Mouse (Mus musculus) heart, embryonic 10.5 days (tissue): ENCODE data around the gene Isoc2b. TPM values are rescaled to one million over a fixed set of nuclear protein-coding genes. Genes with fewer than 3 reads are reported as not detected.
A peak's percentile ranks its signal among the peaks of the same experiment; 100 is the strongest.
"Not testable (repeated sequence)": the region's sequence is repeated elsewhere in the genome, so short reads cannot be mapped to it uniquely, and the experiment has no call there.

ENCODE experiments used
- DNase-seq: peaks from one replicate; pipeline ENCODE4 v3.0.0-alpha.2; 2017; ENCODE audit warnings: low spot score
- H3K27ac ChIP-seq: fragments of 300-500 bp; sonication (generic); 2 replicates; pipeline ENCODE4 v1.5.1; 2016; ENCODE audit warnings: mild to moderate bottlenecking
- H3K27me3 ChIP-seq: fragments of 300-500 bp; sonication (generic); 2 replicates; pipeline ENCODE4 v1.6.1; 2016; ENCODE audit warnings: mild to moderate bottlenecking; ENCODE audit not compliant: poor library complexity, insufficient read depth, severe bottlenecking
- H3K36me3 ChIP-seq: fragments of 300-500 bp; sonication (generic); 2 replicates; pipeline ENCODE4 v1.6.1; 2016; ENCODE audit warnings: mild to moderate bottlenecking, moderate library complexity
- H3K4me1 ChIP-seq: fragments of 300-500 bp; sonication (generic); 2 replicates; pipeline ENCODE4 v1.6.1; 2016; ENCODE audit warnings: mild to moderate bottlenecking
- H3K4me3 ChIP-seq: fragments of 300-500 bp; sonication (generic); 2 replicates; pipeline ENCODE4 v1.5.1; 2016; ENCODE audit warnings: mild to moderate bottlenecking, moderate library complexity
- H3K9me3 ChIP-seq: fragments of 300-500 bp; sonication (generic); 2 replicates; pipeline ENCODE4 v1.6.1; 2016; ENCODE audit warnings: mild to moderate bottlenecking, moderate library complexity
- WGBS: fragments of 180-500 bp; shearing (Covaris S2); methylation state at CpG from one replicate; pipeline ENCODE4 v1.1.7; 2016; 5-methylcytosine and 5-hydroxymethylcytosine counted together
- polyA plus RNA-seq: library from polyadenylated mRNA; unstranded; fragments of >200 nt; fragmentation: Nextera tagmentation; extraction: Ambion mirVana; gene quantifications from 2 replicates; pipeline ENCODE4 v1.2.1, GENCODE M21; 2016

The Isoc2b gene
- polyA plus RNA-seq, 1 experiment from 2014 or later, result 3.9 TPM

DNA sequence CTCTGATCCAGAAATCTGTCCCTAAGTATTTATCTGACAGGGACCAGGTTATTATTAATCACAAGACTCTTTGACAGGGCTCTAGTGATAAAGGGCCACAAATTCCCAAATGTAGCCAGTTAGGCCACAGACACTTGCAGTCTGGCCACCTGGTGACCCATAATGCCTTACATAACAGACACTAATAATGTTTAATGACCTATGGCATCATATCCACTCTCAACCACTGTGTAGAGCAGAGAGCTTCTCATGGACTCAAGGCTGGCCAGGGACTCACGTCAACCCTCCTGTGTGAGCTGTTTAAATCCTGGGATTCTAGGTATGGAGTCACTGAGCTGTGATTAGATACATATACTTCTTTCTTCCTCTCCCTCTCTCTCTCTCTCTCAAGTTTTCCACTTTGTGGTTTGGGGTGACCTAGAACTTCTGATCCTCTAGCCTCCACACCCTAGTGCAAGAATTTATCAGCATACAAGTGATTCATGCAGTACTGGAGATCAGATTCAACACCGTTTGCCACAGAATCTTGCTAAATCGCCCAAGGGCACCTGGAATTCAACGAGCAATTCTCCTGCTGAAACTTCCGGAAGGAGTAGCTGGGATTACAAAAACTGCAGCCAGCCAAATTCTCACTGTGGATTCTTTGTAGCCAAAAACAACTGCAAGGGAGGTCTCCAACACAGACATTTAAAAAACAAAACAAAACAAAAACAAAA lies 5.8 kb downstream of the Isoc2b start:
- H3K9me3 ChIP-seq, result no peaks in the 10 kb centered on the region

DNA sequence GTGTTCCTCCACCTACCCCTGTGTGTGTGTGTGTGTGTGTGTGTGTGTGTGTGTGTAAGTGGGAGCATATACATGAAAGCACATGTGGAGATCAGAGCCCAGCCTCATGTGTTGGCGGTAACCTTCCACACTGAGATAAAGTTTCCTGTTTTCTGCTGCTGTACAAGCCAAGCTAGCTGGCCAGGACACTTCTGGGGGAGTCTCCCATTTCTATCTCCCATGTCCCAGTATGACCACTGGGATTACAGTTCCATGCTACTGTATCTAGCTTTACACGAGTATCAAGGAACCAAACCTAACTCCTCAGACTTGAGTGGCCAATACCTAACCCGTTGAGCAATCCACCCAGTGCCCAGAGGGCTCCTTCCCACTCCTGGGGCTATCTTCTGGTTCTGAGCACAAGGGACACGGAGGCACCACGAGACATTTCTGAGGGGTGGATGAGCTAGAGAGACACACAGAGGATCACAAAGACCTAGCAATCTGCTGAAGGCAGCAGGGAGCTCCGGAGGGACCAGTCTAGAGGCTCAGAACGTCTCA lies 6.4 kb downstream of the Isoc2b start:
- DNase-seq, result no peak
- Histone ChIP-seq H3K27me3 (peaks cover 10% of the 10 kb centered on the region; the same call in 1 of the 2 replicates), H3K36me3 (no peaks in the 10 kb centered on the region), H3K4me3 (no peak overlapping the region), H3K27ac (no peak overlapping the region), H3K9me3 (no peaks in the 10 kb centered on the region), H3K4me1 (peaks cover 9% of the 10 kb centered on the region)
- WGBS, result 69% methylated on average over 7 of the region's 7 CpGs

More for the DNA sequence above, 5.8 kb downstream of the Isoc2b start:
- peaks cover 9% of the 10 kb centered on the region for H3K4me1 ChIP-seq
- H3K27ac ChIP-seq, result no peak overlapping the region
- peaks cover 4% of the 10 kb centered on the region; the same call in 1 of the 2 replicates for H3K27me3 ChIP-seq
- H3K4me3 ChIP-seq, result no peak overlapping the region
- H3K36me3 ChIP-seq, result no peaks in the 10 kb centered on the region
- WGBS, result 83% methylated on average over 5 of the region's 5 CpGs
- DNase-seq, result no peak

DNA sequence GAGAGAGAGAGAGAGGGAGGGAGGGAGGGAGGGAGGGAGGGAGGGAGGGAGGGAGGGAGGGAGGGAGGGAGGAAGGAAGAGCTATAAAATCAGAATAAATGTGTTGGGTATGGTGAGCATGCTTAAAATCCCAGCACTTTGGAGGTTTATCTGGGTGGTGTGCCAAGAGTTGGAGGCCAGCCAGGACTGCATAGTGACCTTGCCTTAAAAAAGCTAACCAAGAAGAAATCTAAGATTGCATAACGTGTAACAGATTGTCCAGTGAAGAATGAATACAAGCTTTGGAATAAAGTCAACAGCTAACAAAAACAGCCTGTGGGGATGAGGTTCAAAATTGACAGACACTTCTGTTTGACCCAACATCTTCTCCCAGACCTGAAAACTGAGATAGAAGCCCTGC lies 7.0 kb downstream of the Isoc2b start:
- H3K27me3 ChIP-seq, result peaks cover 11% of the 10 kb centered on the region; the same call in 1 of the 2 replicates
- no peaks in the 10 kb centered on the region for H3K36me3 ChIP-seq
- WGBS, result 66% methylated on average over 1 of the region's 1 CpGs
- no peak overlapping the region for H3K4me3 ChIP-seq
- no peaks in the 10 kb centered on the region for H3K9me3 ChIP-seq
- no peak for DNase-seq
- peaks cover 9% of the 10 kb centered on the region for H3K4me1 ChIP-seq
- H3K27ac ChIP-seq, result no peak overlapping the region

DNA sequence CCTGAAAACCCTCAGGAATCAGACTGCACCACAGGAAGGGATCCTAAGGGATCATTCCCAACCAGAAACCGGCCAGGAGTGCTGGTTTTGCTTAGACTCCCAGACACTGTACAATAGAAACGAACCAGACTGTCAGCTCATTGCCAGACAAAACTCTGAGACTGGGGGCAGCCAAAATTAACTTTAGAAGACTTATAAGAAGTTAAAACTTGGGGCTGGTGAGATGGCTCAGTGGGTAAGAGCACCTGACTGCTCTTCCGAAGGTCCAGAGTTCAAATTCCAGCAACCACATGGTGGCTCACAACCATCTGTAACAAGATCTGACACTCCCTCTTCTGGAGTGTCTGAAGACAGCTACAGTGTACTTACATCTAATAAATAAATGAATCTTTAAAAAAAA lies 9.1 kb downstream of the Isoc2b start:
- DNase-seq, H3K9me3 ChIP-seq, H3K36me3 ChIP-seq, H3K27ac ChIP-seq, H3K4me3 ChIP-seq, H3K4me1 ChIP-seq: not testable (repeated sequence)
- peaks cover 21% of the 10 kb centered on the region for H3K27me3 ChIP-seq
- 73% methylated on average over 3 of the region's 3 CpGs for WGBS

DNA sequence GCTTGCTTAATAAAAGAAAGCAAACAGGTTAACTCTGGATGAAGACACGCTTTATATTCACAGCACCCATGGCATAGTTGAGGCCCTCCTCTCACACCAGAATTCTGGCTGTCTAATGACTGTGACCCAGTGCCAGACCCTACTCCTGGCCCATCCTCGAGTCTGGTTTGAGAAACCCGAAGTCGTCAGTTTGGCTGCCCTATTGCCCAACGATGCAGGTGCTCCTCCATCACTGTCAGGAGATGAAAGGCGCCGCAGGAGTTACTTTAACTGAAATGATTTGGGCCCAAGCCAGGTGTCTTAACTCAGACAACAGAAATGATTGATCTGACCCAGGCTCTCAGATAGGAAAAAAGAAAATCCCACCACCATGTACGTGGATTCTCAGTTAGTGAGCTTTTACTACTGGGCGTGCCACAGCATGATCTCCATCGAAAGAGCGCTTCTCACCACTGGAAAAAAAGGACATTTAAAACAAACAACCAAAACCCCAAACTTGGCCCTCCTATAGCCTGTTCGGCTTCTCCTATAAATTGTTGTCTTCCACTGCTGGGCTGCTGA lies 10.6 kb downstream of the Isoc2b start:
- no peaks in the 10 kb centered on the region for H3K4me1 ChIP-seq
- no peaks in the 10 kb centered on the region for H3K36me3 ChIP-seq
- H3K4me3 ChIP-seq, result no peak overlapping the region
- H3K27me3 ChIP-seq, result peaks cover 21% of the 10 kb centered on the region
- H3K9me3 ChIP-seq, result no peaks in the 10 kb centered on the region
- 75% methylated on average over 12 of the region's 12 CpGs for WGBS
- no peak overlapping the region for H3K27ac ChIP-seq
- no peak for DNase-seq

DNA sequence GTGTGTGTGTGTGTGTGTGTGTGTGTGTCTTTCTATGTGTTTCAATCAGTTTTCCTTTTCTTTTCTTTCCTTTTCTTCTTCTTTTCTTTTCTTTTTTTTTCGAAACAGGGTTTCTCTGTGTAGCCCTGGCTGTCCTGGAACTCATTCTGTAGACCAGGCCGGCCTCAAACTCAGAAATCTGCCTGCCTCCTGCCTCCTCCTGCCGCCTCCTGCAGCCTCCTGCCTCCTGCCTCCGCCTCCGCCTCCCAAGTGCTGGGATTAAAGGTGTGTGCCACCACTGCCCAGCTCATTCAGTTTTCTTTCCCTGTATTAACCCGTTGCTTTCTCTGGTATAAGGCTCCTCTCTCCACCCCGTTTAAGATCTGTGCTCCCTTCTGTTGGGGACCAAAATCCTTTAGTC lies 12.7 kb downstream of the Isoc2b start:
- peaks cover 21% of the 10 kb centered on the region for H3K27me3 ChIP-seq
- WGBS, result 64% methylated on average over 7 of the region's 7 CpGs
- no peak overlapping the region for H3K27ac ChIP-seq
- no peaks in the 10 kb centered on the region for H3K36me3 ChIP-seq
- no peaks in the 10 kb centered on the region for H3K9me3 ChIP-seq
- H3K4me3 ChIP-seq, result no peak overlapping the region
- no peaks in the 10 kb centered on the region for H3K4me1 ChIP-seq
- no peak for DNase-seq

DNA sequence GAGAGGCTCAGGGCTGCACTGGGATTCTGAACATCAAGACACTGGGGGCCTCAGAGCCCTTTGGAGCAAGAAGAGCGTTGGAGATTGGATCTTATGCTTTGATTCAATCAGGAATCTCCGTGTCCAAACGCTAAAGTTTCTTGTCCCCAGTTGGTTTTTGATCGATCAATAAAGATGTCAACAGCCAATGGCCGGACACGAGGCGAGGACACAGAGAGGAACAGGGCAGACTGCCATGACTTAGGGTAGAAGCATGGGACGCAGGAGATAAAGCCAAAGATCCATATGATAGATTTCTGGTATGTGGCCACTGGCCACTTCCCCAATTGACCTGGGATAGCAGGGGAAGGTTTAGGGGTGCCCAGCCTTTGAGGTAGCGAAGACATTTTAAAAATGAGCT lies 13.6 kb downstream of the Isoc2b start:
- DNase-seq, result peak; percentile 28
- Histone ChIP-seq H3K36me3 (no peaks in the 10 kb centered on the region), H3K4me1 (no peaks in the 10 kb centered on the region), H3K9me3 (no peaks in the 10 kb centered on the region), H3K27ac (no peak overlapping the region), H3K27me3 (peaks cover 23% of the 10 kb centered on the region), H3K4me3 (no peak overlapping the region)
- 85% methylated on average over 9 of the region's 9 CpGs for WGBS

DNA sequence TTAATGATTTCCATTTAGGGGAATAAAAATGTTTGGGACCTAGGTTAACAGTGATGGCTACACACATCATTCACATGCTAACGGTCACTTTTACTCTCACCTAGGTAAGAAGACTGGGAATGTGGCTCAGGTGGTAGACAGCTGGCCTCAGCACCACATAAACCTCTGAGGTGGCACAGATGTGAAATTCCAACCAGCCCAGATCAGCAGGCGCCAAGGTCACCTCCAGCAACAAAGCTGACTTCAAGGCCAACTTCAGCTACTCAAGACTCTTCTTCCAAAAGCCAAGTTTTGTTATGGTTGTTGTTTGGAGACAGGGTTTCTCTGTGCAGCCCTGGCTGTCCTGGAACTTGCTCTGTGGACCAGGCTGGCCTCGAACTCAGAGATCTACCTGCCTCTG lies 16.4 kb downstream of the Isoc2b start:
- no peaks in the 10 kb centered on the region for H3K36me3 ChIP-seq
- DNase-seq, result peak; percentile 42
- H3K27ac ChIP-seq, result no peak overlapping the region
- H3K9me3 ChIP-seq, result no peaks in the 10 kb centered on the region
- H3K27me3 ChIP-seq, result peaks cover 32% of the 10 kb centered on the region
- no peaks in the 10 kb centered on the region for H3K4me1 ChIP-seq
- H3K4me3 ChIP-seq, result no peak overlapping the region
- 66% methylated on average over 3 of the region's 3 CpGs for WGBS

DNA sequence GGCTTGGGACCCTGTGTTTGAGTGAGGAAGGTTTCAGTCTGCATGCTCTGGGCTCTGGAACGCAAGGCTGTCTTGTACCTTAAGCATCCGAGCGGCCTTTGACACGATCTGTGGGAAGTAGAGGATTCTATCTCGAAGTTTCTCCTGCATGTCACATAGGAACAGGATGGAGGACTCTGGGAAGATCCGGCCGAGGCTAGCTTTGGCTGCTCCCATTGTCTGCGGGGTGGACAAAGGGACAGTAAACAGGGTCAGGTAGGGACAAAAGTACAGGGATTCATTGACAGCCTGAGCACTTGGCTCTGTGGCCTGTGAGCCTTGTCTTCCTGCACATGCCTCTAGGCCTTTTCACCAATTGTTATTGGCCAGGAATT lies 18.8 kb downstream of the Isoc2b start:
- Histone ChIP-seq H3K4me1 (no peaks in the 10 kb centered on the region), H3K27me3 (peaks cover 36% of the 10 kb centered on the region; the same call in 1 of the 2 replicates)
- 63% methylated on average over 8 of the region's 8 CpGs for WGBS

DNA sequence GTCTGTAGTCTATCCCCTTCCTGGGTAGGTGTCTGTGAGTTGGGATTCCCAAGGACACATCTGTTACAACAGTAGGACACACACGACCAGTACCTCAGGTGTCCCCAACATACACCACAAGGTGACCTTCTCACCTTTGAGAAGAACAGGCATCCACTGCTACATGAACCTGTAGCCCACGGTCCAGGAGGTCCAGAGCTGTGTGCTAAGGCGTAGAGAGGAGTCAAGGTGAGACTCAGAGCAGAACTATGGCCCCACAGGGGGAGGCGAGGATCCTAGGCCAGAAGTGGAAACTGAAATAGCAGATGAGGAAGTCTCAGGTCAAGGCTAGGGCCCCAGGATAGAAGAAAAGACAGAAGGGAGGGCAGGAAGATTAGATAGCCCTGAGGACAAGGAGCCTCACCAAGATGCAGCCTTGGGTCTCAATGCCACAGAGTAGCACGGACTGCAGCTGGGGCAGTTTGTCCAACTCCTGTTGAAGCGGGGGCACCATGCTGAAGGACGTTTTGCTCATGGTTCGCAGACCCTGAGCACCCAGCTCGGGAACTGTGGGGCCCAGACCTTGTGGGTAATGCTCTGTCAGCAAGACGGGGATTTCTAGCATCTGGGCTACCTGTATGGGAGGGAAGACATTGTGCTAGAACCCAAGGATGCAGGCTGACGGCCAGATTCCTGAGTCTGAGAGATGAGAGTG lies 19.3 kb downstream of the Isoc2b start:
- Histone ChIP-seq H3K4me3 (no peak overlapping the region), H3K27ac (no peak overlapping the region), H3K4me1 (no peaks in the 10 kb centered on the region), H3K27me3 (peaks cover 39% of the 10 kb centered on the region; the same call in 1 of the 2 replicates), H3K36me3 (no peaks in the 10 kb centered on the region), H3K9me3 (peaks cover 6% of the 10 kb centered on the region; the same call in 1 of the 2 replicates)
- WGBS, result 69% methylated on average over 11 of the region's 11 CpGs
- peak; percentile 57 for DNase-seq

More for the DNA sequence above, 18.8 kb downstream of the Isoc2b start:
- Histone ChIP-seq H3K36me3 (no peaks in the 10 kb centered on the region), H3K4me3 (no peak overlapping the region), H3K27ac (no peak overlapping the region), H3K9me3 (peaks cover 6% of the 10 kb centered on the region; the same call in 1 of the 2 replicates)
- peak; percentile 69 for DNase-seq

DNA sequence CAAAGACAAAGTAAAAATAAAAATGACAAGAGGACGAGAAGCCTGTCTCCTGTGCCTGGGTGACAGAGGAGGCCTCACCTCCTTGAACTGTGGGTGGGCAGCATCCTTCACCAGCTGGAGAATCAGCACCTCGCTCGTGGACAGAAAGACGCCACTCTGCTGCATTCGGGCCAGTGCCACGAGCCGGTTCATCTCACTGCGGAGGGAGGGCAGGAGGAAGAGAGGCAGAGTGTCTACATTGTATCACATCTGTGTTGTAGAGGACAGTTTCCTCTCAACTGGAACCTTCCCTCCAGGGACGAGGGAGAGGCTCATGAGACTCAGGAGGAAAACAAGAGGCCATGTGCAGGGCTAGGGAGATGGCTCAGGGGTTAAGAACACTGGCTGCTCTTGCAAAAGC lies 20.7 kb downstream of the Isoc2b start:
- DNase-seq, result peak; percentile 67
- Histone ChIP-seq H3K36me3 (no peaks in the 10 kb centered on the region), H3K9me3 (peaks cover 6% of the 10 kb centered on the region; the same call in 1 of the 2 replicates), H3K4me1 (peaks cover 6% of the 10 kb centered on the region), H3K27me3 (peaks cover 53% of the 10 kb centered on the region), H3K4me3 (no peak overlapping the region), H3K27ac (no peak overlapping the region)
- 60% methylated on average over 9 of the region's 9 CpGs for WGBS

DNA sequence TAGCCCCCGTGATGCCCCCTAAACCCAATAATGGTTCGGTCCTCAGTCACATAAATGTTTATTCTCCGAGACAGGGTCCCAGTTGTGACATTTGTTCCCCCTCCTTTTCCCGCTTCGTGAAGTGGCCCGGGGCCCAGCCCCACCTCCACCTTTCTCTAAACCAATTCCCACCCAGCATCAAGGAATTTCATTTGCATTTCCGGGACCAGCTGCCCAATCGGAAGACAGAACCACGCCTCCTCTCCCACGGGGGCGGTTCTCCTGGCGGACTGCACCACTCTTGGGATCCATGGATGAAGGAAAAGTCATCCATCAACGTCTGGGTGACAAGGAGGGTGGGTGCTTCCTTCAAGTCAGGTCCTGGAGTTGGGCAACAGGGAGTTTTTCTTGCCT lies 25.1 kb downstream of the Isoc2b start:
- Histone ChIP-seq H3K4me1 (peaks cover 28% of the 10 kb centered on the region), H3K4me3 (peak overlapping the region; percentile 52), H3K27me3 (peaks cover 86% of the 10 kb centered on the region), H3K9me3 (peaks cover 6% of the 10 kb centered on the region; the same call in 1 of the 2 replicates), H3K27ac (0 out of 2 replicates have a peak overlapping the region, but pooled peaks have one; percentile 52), H3K36me3 (no peaks in the 10 kb centered on the region)
- under 1% methylated on average over 13 of the region's 13 CpGs for WGBS
- peak; percentile 82 for DNase-seq
